Mouse (Mus musculus) stomach, postnatal 0 days (tissue): ENCODE measurements around the gene Ptpn23. TPM values are rescaled to one million over a fixed set of nuclear protein-coding genes. Genes with fewer than 3 reads are reported as not detected.

Experiments used
- ATAC-seq: fragments of 200-750 bp; cut with Nextera tagmentation; 2 replicates; pipeline ENCODE4 v1.8.0; 2017; ENCODE audit not compliant: low FRiP score, low TSS enrichment
- DNase-seq: peaks from one replicate; pipeline ENCODE4 v3.0.0-alpha.2; 2016; ENCODE audit warnings: low spot score
- H3K27ac ChIP-seq: fragments of 300-500 bp; sonication (generic); replicated peaks from 2 replicates; pipeline ENCODE4 v1.5.1; 2014; ENCODE audit warnings: mild to moderate bottlenecking, control low read depth
- H3K27me3 ChIP-seq: fragments of 300-500 bp; sonication (generic); 2 replicates; pipeline ENCODE4 v1.6.1; 2014; ENCODE audit warnings: low read length; ENCODE audit not compliant: control insufficient read depth, insufficient read depth
- H3K36me3 ChIP-seq: fragments of 300-500 bp; sonication (generic); 2 replicates; pipeline ENCODE4 v1.6.1; 2014; ENCODE audit warnings: low read length, mixed read lengths; ENCODE audit not compliant: control insufficient read depth, insufficient read depth
- H3K4me1 ChIP-seq: fragments of 300-500 bp; sonication (generic); replicated peaks from 2 replicates; pipeline ENCODE4 v1.6.1; 2014; ENCODE audit warnings: antibody characterized with exemption; ENCODE audit not compliant: control insufficient read depth, insufficient read depth
- H3K4me2 ChIP-seq: fragments of 300-500 bp; sonication (generic); replicated peaks from 2 replicates; pipeline ENCODE4 v1.6.1; 2014; ENCODE audit warnings: low read depth, mild to moderate bottlenecking, control low read depth, moderate library complexity
- H3K4me3 ChIP-seq: fragments of 300-500 bp; sonication (generic); 2 replicates; pipeline ENCODE4 v1.5.1; 2014; ENCODE audit warnings: low read depth, low read length, control low read depth
- H3K9ac ChIP-seq: fragments of 300-500 bp; sonication (generic); 2 replicates; pipeline ENCODE4 v1.6.1; 2014; ENCODE audit warnings: mild to moderate bottlenecking, low read length, control low read depth, mixed read lengths
- H3K9me3 ChIP-seq: fragments of 300-500 bp; sonication (generic); 2 replicates; pipeline ENCODE4 v1.6.1; 2016; ENCODE audit warnings: low read length; ENCODE audit not compliant: control insufficient read depth
- CTCF ChIP-seq: IDR thresholded peaks from 2 replicates; pipeline ENCODE4 v1.5.1; 2016; ENCODE audit warnings: antibody characterized with exemption, low read depth, mild to moderate bottlenecking, moderate library complexity
- EP300 ChIP-seq: optimal IDR thresholded peaks from 2 replicates; pipeline ENCODE3; 2016; ENCODE audit warnings: antibody characterized with exemption
- WGBS: fragments of 180-500 bp; shearing (Covaris S2); extraction: QIAGEN DNeasy Blood & Tissue Kit; methylation state at CpG from one replicate; pipeline ENCODE4 v1.1.7; 2014; 5-methylcytosine and 5-hydroxymethylcytosine counted together
- polyA plus RNA-seq: library from polyadenylated mRNA; unstranded; fragments of >200 nt; fragmentation: Nextera tagmentation; extraction: Ambion mirVana; gene quantifications from 2 replicates; pipeline ENCODE4 v1.2.1, GENCODE M21; 2015

The Ptpn23 gene
- polyA plus RNA-seq, 1 experiment from 2014 or later, result 7.8 TPM

DNA sequence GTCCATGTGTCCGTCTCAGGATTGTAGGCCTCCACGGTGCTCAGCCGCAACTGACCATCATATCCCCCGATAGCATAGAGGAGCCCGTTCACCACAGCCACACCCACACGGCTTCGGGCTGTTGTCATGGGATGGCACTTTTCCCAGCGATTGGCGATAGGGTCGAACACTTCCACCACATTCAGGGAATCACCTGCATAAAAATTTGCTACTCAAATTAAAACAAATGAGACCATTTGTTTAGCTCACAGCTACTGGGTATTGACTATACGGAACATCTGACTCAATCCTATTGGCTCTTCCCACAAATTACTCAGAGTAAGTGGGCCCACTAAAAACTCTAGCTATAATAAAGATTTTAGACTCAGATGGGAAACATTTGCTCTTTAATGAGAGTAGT lies 28.0 kb upstream of the Ptpn23 start:
- Histone ChIP-seq H3K9me3 (no peaks in the 10 kb centered on the region), H3K36me3 (peaks cover 16% of the 10 kb centered on the region; the same call in 1 of the 2 replicates), H3K27me3 (no peaks in the 10 kb centered on the region), H3K4me1 (no peaks in the 10 kb centered on the region), H3K4me3 (no peak overlapping the region), H3K27ac (no peak overlapping the region), H3K9ac (no peak overlapping the region), H3K4me2 (no peak overlapping the region)
- WGBS, result 93% methylated on average over 11 of the region's 11 CpGs
- no peak for DNase-seq
- TF ChIP-seq EP300, result no peak
- TF ChIP-seq CTCF, result no peak
- no peak for ATAC-seq

DNA sequence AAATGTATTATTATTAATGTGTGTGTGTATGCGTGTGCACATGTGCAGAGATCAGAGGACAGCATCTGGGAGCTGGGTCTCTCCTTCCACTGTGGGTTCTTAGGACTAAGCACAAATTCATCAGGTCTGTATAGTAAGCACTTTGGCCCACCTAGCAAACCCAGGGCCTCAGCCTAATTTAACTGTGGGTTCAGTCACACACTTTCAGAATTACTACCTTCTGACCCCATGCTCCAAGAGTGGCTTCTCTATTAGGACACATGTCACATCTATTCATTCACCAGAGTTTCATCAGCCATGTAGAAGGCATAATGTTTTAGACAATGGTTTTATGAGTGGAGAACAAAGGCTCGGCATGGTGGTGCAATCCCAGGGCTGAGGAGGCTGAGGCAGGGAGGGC lies 25.0 kb upstream of the Ptpn23 start:
- WGBS, result 92% methylated on average over 2 of the region's 2 CpGs
- H3K36me3 ChIP-seq, result peaks cover 25% of the 10 kb centered on the region
- H3K4me2 ChIP-seq, result no peak overlapping the region
- no peak for DNase-seq
- TF ChIP-seq EP300, result no peak
- no peak for TF ChIP-seq CTCF
- H3K27me3 ChIP-seq, result no peaks in the 10 kb centered on the region
- H3K9ac ChIP-seq, result no peak overlapping the region
- no peaks in the 10 kb centered on the region for H3K9me3 ChIP-seq
- no peak overlapping the region for H3K27ac ChIP-seq
- no peak for ATAC-seq
- no peaks in the 10 kb centered on the region for H3K4me1 ChIP-seq
- no peak overlapping the region for H3K4me3 ChIP-seq

DNA sequence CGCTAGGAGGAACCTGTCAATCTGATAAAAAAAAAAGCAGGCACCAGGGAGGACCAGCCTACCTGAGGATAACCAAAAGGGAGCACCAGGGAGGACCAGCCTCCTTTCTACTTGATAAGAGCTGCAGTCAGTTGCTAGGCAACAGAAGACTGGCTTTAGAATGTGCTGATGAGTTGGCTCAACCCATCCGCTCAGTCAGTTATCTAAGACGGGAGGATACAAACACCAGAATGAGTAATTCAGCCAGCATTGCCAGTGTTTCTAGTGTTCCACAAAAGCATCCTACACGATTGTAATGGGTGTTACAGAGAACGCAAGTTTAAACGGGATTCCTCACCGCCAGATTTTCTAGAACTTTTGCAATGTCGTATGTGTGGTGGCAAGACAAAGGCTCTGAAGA lies 23.2 kb upstream of the Ptpn23 start:
- Histone ChIP-seq H3K27me3 (no peaks in the 10 kb centered on the region), H3K36me3 (peaks cover 25% of the 10 kb centered on the region), H3K9ac (no peak overlapping the region), H3K27ac (no peak overlapping the region), H3K4me1 (no peaks in the 10 kb centered on the region), H3K4me3 (no peak overlapping the region), H3K9me3 (no peaks in the 10 kb centered on the region), H3K4me2 (no peak overlapping the region)
- no peak for TF ChIP-seq CTCF
- TF ChIP-seq EP300, result no peak
- 78% methylated on average over 8 of the region's 8 CpGs for WGBS
- ATAC-seq, result no peak
- no peak for DNase-seq

GRCm38 (mm10) chr9:110419511-110420112 lies 11.6 kb upstream of the Ptpn23 start, which contains the start of gene Ngp:
Gene Ngp (plus strand): TSS chr9:110419747.
- Histone ChIP-seq H3K27me3 (no peaks in the 10 kb centered on the region), H3K4me3 (no peak within 1 kb of the TSS), H3K27ac (no peak within 1 kb of the TSS), H3K4me1 (no peaks in the 10 kb centered on the region), H3K36me3 (no peaks in the 10 kb centered on the region), H3K4me2 (no peak within 1 kb of the TSS), H3K9ac (no peak within 1 kb of the TSS), H3K9me3 (no peaks in the 10 kb centered on the region)
- WGBS, result 85% methylated on average over 12 of the region's 12 CpGs
- ATAC-seq, result no peak
- TF ChIP-seq CTCF (no peak), EP300 (no peak)
- DNase-seq, result no peak

DNA sequence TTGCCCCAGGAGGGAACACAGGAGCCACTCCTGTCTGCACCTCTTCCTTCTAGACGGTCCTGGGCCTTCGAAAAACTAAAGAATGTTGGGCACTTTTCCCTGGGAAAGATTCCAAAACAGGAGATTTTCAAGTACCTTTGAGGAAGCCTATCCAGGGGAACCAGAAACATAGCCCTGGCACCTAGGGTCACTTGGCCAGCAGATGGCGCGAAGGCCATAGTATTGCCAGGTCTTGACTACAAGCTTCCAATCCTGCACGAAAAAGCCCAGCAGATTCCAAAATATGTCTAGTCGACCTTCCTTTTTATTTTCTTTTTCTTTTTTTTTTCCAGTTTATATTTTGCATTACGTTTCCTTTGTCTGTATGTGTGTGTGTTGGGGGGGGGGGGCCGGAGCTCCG lies 5.8 kb upstream of the Ptpn23 start:
- Histone ChIP-seq H3K9ac (no peak overlapping the region), H3K4me1 (no peaks in the 10 kb centered on the region), H3K27me3 (no peaks in the 10 kb centered on the region), H3K36me3 (no peaks in the 10 kb centered on the region), H3K27ac (no peak overlapping the region), H3K9me3 (no peaks in the 10 kb centered on the region), H3K4me2 (no peak overlapping the region), H3K4me3 (no peak overlapping the region)
- 56% methylated on average over 9 of the region's 9 CpGs for WGBS
- peak; percentile 70 for TF ChIP-seq CTCF
- no peak for TF ChIP-seq EP300
- no peak for ATAC-seq
- peak; percentile 59 for DNase-seq

GRCm38 (mm10) chr9:110412926-110413325 lies 4.9 kb upstream of the Ptpn23 start:
- no peak overlapping the region for H3K9ac ChIP-seq
- H3K27ac ChIP-seq, result no peak overlapping the region
- WGBS, result 73% methylated on average over 7 of the region's 7 CpGs
- DNase-seq (no peak), ATAC-seq (no peak)
- H3K36me3 ChIP-seq, result no peaks in the 10 kb centered on the region
- no peaks in the 10 kb centered on the region for H3K4me1 ChIP-seq
- H3K4me2 ChIP-seq, result no peak overlapping the region
- TF ChIP-seq EP300 (no peak), CTCF (no peak)
- no peaks in the 10 kb centered on the region for H3K27me3 ChIP-seq
- H3K4me3 ChIP-seq, result no peak overlapping the region
- no peaks in the 10 kb centered on the region for H3K9me3 ChIP-seq
